Mouse (Mus musculus) mature B cell (primary cell): ENCODE measurements around the gene Agbl3.

ENCODE experiments used
- in situ Hi-C: fragments of 300-500 bp; cut with MboI; formaldehyde crosslinking; loops from 2 replicates; pipeline ENCODE4 v1.14.3; 2019

Gene Agbl3

GRCm38 (mm10) chr6:34796881-34797280 is 16.6 kb downstream of the Agbl3 start:
- in situ Hi-C loops: no loop called here

GRCm38 (mm10) chr6:34797887-34798286 is 17.7 kb downstream of the Agbl3 start:
- in situ Hi-C loops: no loop called here

GRCm38 (mm10) chr6:34805582-34805981 is 25.4 kb downstream of the Agbl3 start:
- in situ Hi-C loops: no loop called here

- in situ Hi-C loops: no loop called here
Observed at GRCm38 (mm10) chr6:34810651-34811050, 30.4 kb downstream of the Agbl3 start.

- in situ Hi-C loops: no loop called here
Observed at GRCm38 (mm10) chr6:34824406-34824805, 44.2 kb downstream of the Agbl3 start.

GRCm38 (mm10) chr6:34832352-34832751 is 52.1 kb downstream of the Agbl3 start:
- in situ Hi-C loops: no loop called here

GRCm38 (mm10) chr6:34861546-34862053 is 81.4 kb downstream of the Agbl3 start:
- in situ Hi-C loops: no loop called here

- in situ Hi-C loops: no loop called here
Observed at GRCm38 (mm10) chr6:34862381-34862780, 82.1 kb downstream of the Agbl3 start.

GRCm38 (mm10) chr6:34862791-34863403 is 82.7 kb downstream of the Agbl3 start, which contains the start of gene Tmem140:
Gene Tmem140, plus strand, starts transcription at chr6:34863146.
- in situ Hi-C loops: no loop called here

GRCm38 (mm10) chr6:34863786-34864514 is 83.7 kb downstream of the Agbl3 start:
- in situ Hi-C loops: no loop called here

GRCm38 (mm10) chr6:34865213-34865612 is 85.0 kb downstream of the Agbl3 start:
- in situ Hi-C loops: no loop called here

GRCm38 (mm10) chr6:34865711-34866593 is 85.7 kb downstream of the Agbl3 start:
- in situ Hi-C loops: no loop called here

- in situ Hi-C loops: no loop called here
Observed at GRCm38 (mm10) chr6:34866786-34867185, 86.6 kb downstream of the Agbl3 start.

GRCm38 (mm10) chr6:34867301-34867994 is 87.2 kb downstream of the Agbl3 start:
- in situ Hi-C loops: no loop called here

GRCm38 (mm10) chr6:34867995-34868350 is 87.7 kb downstream of the Agbl3 start:
- in situ Hi-C loops: no loop called here

- in situ Hi-C loops: no loop called here
Observed at GRCm38 (mm10) chr6:34868507-34869217, 88.4 kb downstream of the Agbl3 start.

GRCm38 (mm10) chr6:34869225-34869915 is 89.1 kb downstream of the Agbl3 start:
- in situ Hi-C loops: no loop called here

- in situ Hi-C loops: loop anchor here (10.0 kb wide), 1 partner anchor 95 kb away; no protein-coding TSS in a partner anchor
Observed at GRCm38 (mm10) chr6:34870136-34870535, 89.9 kb downstream of the Agbl3 start.

- in situ Hi-C loops: loop anchor here (10.0 kb wide), 1 partner anchor 96 kb away; no protein-coding TSS in a partner anchor
Observed at GRCm38 (mm10) chr6:34870724-34871123, 90.5 kb downstream of the Agbl3 start.

GRCm38 (mm10) chr6:34871929-34872328 is 91.7 kb downstream of the Agbl3 start:
- in situ Hi-C loops: loop anchor here (10.0 kb wide), 1 partner anchor 97 kb away; no protein-coding TSS in a partner anchor
